Mouse (Mus musculus) MEL (cell line): ENCODE results near the gene Prepl.

Source experiments
- CHD2 ChIP-seq: IDR thresholded peaks from 2 replicates; pipeline ENCODE4 v1.6.1; 2011; ENCODE audit warnings: low read length, improper control_type of control experiment
- ELF1 ChIP-seq: IDR thresholded peaks from 2 replicates; pipeline ENCODE4 v1.6.1; 2014; ENCODE audit warnings: low read depth, mild to moderate bottlenecking, inconsistent platforms, low read length, improper control_type of control experiment, moderate library complexity
- EP300 ChIP-seq, 2 experiments: IDR thresholded peaks; 2 replicates each; pipeline ENCODE4 v1.6.1; 2011; ENCODE audit warnings: improper control_type of control experiment in 2 of 2, low read length in 2 of 2, low read depth in 1 of 2, mild to moderate bottlenecking in 1 of 2
- GABPA ChIP-seq: IDR thresholded peaks from 2 replicates; pipeline ENCODE4 v1.6.1; 2012; ENCODE audit warnings: low read depth, mild to moderate bottlenecking, inconsistent platforms, low read length, improper control_type of control experiment, moderate library complexity
- GATA1 ChIP-seq: IDR thresholded peaks from 2 replicates; pipeline ENCODE4 v1.6.1; 2011; ENCODE audit warnings: low read depth, low read length, improper control_type of control experiment
- KAT2A ChIP-seq: conservative IDR thresholded peaks from 2 replicates; pipeline ENCODE4 v1.6.1; 2012; ENCODE audit warnings: low read depth, low read length, improper control_type of control experiment, inconsistent platforms
- MAFK ChIP-seq: IDR thresholded peaks from 2 replicates; pipeline ENCODE4 v1.6.1; 2011; ENCODE audit warnings: low read depth, mild to moderate bottlenecking, low read length, improper control_type of control experiment, borderline replicate concordance
- POLR2A ChIP-seq, 2 experiments: IDR thresholded peaks; 2 replicates each; pipeline ENCODE4 v1.6.1; 2011 to 2012; ENCODE audit warnings: low read length in 2 of 2, mild to moderate bottlenecking in 2 of 2, control low read depth in 1 of 2, improper control_type of control experiment in 1 of 2, low read depth in 1 of 2, moderate library complexity in 1 of 2; ENCODE audit not compliant: control insufficient read depth in 1 of 2, insufficient read depth in 1 of 2, poor library complexity in 1 of 2
- SMC3 ChIP-seq: IDR thresholded peaks from 2 replicates; pipeline ENCODE4 v1.6.1; 2011; ENCODE audit warnings: low read depth, low read length, improper control_type of control experiment

DNA sequence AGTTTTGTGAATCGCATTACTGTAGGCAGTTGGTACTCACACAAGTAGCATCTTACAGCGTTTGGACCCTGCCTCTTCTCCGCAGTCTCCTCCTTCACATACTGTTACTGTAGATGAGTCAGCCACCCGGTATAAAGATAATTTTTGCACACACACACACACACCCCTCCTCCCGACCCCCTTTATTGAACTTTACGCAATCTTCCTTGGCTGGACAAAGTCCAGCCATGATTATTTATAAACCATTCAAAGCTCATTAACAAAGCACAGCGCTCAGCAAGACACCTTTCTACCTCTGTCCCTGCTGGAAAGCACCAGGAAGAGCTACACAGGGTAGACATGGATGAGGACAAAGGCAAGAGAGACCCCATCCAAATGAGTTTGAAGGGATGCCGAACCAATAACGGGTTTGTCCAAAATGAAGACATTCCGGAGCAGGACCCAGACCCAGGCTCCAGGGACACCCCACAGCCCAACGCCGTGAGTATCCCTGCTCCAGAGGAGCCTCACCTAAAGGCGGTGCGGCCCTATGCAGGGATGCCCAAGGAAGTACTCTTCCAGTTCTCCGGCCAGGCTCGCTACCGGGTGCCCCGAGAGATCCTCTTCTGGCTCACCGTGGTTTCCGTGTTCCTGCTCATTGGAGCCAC is 61.8 kb downstream of the Prepl start, which contains the start of gene Slc3a1:
- no peak for TF ChIP-seq POLR2A (IDR thresholded peaks at IDR 0.05; ENCODE audit: control insufficient read depth in 1 of 2, insufficient read depth in 1 of 2, low read depth in 1 of 2, low read length in 2 of 2, poor library complexity in 1 of 2)
- TF ChIP-seq CHD2 = no peak
- no peak for TF ChIP-seq ELF1
- TF ChIP-seq MAFK = no peak
- no peak for TF ChIP-seq KAT2A
- no peak for TF ChIP-seq SMC3
- TF ChIP-seq GATA1 = no peak
- no peak for TF ChIP-seq EP300 (IDR thresholded peaks at IDR 0.05; ENCODE audit: low read depth in 1 of 2, low read length in 2 of 2)
- no peak for TF ChIP-seq GABPA
